Mouse (Mus musculus) thymus, postnatal 10 days (tissue): ENCODE data around the gene Cdc42bpa.
"Not testable (repeated sequence)": the region's sequence is repeated elsewhere in the genome, so short reads cannot be mapped to it uniquely, and the experiment has no call there.

Experiments used
- DNase-seq, 2 experiments: peaks; one replicate each; pipeline ENCODE4 v3.0.0; 2021; ENCODE audit warnings: low spot score in 2 of 2

The Cdc42bpa gene

GRCm38 (mm10) chr1:179960543-179960876 lies 238 bp downstream of the Cdc42bpa start:
- DNase-seq: no peak

DNA sequence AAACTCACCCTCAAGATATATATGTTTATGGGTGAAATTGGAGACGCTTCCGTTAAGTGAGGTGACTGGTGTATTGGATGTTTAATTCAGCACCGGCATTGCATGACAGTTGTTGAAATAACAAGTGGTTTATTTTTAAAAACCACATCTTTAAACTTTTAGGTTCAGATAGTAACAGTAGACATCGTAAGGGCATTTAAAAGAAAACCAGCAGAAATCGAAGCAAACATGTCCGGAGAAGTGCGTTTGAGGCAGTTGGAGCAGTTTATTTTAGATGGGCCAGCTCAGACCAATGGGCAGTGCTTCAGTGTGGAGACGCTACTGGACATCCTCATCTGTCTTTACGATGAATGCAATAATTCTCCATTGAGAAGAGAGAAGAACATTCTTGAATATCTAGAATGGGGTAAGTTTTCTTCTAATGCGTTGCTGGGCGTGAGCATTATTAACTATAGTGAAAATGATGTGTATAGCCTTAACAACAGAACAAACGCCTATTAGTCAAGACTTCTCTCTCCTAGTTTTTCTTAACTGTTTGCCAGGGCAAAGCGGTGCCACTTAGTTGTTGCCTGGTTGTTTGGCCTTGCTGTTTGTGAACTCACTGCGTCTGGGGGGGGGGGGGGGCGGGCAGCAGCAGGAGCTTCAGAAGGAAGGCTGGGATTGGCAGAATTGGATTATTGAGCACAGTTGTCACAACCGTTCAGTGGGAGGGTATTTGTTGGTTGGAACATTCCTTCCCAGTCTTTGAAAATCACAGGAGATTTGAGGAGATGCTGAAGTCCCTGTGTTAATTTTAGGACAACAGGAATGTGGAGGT lies 818 bp downstream of the Cdc42bpa start:
- no peak for DNase-seq

GRCm38 (mm10) chr1:179961777-179962176 lies 1.5 kb downstream of the Cdc42bpa start:
- DNase-seq: no peak

DNA sequence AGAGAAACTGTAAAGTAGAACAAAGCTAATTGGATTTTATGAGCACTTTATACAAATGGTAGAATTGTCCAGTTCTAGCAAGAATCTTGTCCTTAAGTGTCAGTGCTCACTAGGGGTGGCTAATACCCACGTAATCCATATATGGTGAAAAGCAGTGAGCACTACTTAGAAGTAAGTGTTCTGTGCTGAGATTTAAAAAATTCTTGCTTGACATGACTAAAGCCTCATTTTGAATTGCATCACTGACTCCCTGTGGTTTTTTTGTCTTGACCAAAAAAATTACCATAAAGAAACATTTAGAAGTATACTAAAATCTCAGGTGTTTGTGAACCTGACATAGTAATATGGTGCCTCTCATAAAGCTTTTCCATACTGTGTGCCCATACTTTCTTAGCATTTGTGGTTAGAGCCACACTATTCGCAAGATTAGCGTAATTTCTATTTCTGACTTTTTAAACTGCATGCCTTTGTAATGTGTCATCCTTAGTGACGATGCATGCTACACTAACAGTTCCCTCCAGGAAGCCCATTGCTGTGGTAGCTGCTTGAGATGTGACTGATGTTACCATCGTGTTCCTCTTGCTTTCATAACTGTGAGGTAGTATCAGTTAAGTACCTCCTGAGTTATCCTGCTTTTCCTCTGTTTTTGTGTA lies 9.6 kb downstream of the Cdc42bpa start:
- DNase-seq: no peak

DNA sequence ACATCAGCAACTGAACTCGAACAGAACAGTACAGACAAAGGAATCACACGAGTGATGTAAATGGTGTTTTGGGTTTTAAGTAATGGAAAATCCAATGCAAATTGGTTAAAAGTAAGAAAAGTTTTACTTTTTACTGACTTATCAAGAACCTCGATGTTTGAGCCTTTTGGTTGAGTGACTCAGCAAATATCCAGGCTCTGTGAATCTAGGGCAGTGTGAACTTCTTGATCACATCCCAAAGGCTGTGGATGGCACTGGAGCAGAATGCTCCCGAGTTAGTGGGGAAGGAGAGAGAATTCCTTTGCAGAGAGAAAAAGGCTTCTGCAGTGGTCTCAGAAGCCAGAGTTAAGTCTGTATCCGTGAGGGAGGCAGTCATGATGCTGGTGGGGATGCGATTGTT lies 14.7 kb downstream of the Cdc42bpa start:
- no peak for DNase-seq

- no peak for DNase-seq
Observed at GRCm38 (mm10) chr1:179975645-179976275, 15.5 kb downstream of the Cdc42bpa start.

DNA sequence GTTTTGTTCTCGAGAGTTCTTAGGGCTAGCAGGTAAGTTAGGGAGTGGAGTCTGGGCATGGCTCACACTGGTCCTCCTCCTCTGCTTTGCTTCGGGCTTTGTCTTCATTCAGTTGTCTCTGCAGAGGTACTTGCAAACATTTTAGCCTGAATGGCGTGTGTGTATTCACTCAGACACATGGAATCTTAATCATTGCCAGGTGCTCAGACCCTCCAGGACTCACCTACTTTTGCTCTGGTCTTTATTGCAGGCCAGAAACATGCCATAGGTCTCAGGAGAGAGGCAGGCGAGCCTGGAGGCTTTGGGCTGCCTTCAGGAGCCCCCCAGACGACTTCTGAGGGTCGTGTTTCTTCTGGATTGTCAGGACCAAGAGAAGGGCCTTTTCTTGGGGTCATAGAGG lies 17.2 kb downstream of the Cdc42bpa start:
- DNase-seq: no peak

GRCm38 (mm10) chr1:179978742-179979141 lies 18.5 kb downstream of the Cdc42bpa start:
- no peak for DNase-seq

DNA sequence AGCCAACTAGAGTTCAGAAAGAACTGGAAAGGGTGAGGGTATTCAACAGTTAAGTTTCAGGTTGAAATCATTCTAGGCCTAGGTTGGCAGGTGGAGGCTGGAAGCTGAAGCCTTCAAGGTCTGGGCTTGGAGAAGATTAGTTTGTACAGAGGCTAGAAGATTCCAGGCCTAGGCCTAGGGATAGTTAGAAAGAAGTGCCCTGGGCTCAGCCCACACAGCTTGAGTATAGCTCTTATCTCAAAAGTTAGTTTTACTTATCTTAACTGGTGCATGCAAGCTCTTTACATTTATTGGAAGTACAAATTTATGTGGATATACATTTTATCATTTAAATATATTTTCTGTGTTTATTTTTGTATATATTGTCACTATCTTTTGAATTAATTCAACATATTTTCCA lies 21.4 kb downstream of the Cdc42bpa start:
- DNase-seq: no peak

- DNase-seq: no peak
Observed at GRCm38 (mm10) chr1:179982183-179982582, 21.9 kb downstream of the Cdc42bpa start.

DNA sequence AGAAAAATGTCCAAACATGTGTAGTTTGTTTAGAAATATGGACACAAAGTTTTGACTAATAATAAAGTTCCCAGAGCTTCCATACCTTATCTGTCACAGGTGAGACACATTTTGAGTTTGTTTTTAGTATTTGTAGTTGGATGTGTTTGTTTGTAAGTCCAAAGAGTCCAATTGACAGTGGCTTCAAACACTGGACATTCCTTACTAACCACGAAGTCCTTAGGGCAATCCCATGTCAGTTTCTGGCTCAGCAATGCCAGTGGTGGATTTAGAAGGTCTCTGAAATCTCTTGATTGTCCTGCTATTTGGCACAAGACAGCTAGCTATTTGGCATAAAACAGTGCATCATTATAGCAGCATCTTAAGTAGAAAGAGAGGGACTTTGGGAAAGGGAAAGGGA lies 22.7 kb downstream of the Cdc42bpa start:
- DNase-seq: no peak

DNA sequence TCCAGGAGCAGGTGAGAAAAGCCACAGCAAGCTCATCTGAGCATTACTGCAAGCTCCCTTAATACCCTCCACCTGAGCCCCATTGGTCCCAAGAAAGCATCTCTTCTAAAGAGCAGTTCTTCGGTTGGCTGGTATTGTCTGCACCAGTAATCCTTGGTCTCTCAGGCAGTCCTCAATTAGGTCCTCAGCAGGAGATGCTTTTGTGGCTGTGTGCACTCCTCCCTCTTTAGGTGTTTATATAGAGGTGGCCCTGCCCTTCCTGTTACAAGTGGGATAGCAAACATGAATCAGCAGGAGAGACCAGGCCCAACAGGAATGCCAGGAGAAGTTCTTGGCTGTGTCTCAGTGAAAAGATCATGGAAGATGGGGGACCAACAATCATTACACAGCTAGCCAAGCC lies 23.9 kb downstream of the Cdc42bpa start:
- DNase-seq: no peak

- no peak for DNase-seq
Observed at GRCm38 (mm10) chr1:179991660-179992235, 31.5 kb downstream of the Cdc42bpa start.

- DNase-seq: no peak
Observed at GRCm38 (mm10) chr1:179992255-179992654, 32.0 kb downstream of the Cdc42bpa start.

DNA sequence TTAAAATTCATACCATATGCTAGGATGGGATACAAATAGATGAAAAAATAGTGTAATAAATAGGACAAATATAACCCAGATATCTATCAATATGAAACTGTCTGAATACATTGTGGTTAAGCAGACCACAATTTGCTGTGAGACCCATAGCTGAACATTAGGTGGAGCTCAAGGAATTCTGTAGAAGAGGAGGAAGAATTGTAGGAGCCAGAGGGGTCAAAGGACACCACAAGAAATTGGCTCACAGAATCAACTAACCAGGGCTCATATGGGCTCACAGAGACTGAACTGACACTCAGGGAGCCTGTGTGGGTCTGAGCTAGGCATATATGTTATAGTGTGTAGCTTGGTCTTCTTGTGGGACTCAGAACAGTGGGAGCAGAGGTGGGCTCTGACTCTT lies 47.8 kb downstream of the Cdc42bpa start:
- no peak for DNase-seq

- DNase-seq: no peak
Observed at GRCm38 (mm10) chr1:180013479-180013878, 53.2 kb downstream of the Cdc42bpa start.

DNA sequence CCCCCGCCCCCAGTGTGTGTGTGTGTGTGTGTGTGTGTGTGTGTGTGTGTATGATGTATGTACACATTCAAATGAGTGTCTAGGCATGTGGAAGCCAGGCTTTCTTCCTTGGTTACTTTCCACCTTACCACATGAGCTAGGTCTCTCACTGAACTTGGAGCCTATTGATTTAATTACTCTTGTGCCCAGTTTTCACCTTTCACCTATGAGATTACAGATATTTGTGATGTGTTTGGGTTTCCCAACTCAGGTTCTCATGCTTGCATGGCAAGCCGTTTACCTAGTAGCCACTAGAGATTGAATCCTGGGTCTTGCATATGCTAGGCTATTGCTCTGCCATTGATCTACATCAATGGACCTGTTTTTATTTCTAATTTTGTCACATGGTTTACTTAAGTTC lies 57.9 kb downstream of the Cdc42bpa start:
- DNase-seq: no peak

DNA sequence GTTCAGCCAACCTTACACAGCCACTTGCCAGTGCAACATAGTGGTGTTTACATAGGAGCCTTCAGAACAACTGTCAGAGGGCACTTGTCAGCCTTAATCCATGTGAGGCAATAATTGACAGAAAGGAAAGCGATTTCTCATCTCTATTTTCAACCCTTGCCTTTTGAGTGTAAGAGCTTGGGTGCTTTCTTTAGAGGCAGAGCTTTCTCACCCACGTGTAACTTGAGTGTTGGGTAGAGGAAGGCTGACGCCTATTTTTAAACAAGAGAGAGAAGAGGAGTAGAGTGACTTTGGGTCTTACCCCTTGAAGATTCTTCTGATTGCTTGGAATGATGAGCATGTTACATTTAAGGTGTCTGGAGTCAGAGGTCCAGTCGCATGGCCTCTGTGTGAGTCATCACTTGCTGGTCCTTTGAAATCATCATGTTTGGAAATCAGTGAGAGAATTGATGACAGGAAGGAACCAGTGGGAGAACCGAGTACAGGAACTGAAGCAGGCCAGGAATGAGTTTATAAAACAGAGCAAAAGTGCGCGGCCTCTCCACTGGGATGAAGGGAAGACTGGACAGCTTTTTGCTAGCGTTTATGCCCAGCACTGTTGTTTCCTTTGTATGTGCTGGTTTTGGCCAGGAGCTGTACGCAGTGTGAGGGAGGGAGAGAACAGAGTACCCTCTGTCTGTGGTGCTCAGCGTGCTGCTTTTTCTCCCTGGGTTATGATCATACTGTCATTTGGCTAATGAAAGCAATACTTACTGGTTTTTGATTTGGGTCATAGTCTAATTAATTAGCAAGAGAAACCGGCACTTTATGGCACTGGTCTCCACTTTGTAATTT lies 61.4 kb downstream of the Cdc42bpa start:
- DNase-seq: no peak

DNA sequence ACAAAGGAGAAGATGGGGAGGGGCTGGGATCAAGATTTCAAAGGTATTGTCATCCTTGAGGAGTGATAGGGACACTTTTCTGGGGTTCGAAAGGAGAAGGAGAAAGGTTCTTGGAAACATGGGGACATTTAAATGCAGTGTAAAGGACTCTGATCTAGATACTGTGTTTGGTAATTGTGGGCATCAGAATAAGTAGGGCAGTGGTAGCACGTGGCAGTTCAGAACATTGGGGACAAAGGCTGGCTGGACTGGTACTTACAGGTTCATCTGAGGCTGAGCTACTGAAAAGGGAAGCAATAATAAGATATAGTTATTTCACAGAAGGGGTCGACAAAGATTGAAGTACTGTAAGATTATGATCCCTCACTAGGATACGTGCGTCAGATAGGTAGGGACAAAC lies 63.2 kb downstream of the Cdc42bpa start:
- no peak for DNase-seq

GRCm38 (mm10) chr1:180029863-180030262 lies 69.6 kb downstream of the Cdc42bpa start:
- DNase-seq: not testable (repeated sequence)

- no peak for DNase-seq
Observed at GRCm38 (mm10) chr1:180030631-180031365, 70.5 kb downstream of the Cdc42bpa start.
